Mouse (Mus musculus) embryonic facial prominence, embryonic 11.5 days (tissue): Measurements from ENCODE around the gene Ctnna2. TPM values are rescaled to one million over a fixed set of nuclear protein-coding genes. Genes with fewer than 3 reads are reported as not detected.

Experiments used
- ATAC-seq: fragments of 200-750 bp; cut with Nextera tagmentation; replicated peaks from 2 replicates; pipeline ENCODE4 v1.8.0; 2017; ENCODE audit warnings: low read depth; ENCODE audit not compliant: insufficient number of reproducible peaks, low FRiP score, low TSS enrichment
- DNase-seq: peaks from one replicate; pipeline ENCODE4 v3.0.0-alpha.2; 2015; ENCODE audit warnings: low spot score
- H3K27ac ChIP-seq: fragments of 300-500 bp; sonication (generic); replicated peaks from 2 replicates; pipeline ENCODE4 v1.5.1; 2014; ENCODE audit warnings: mild to moderate bottlenecking, low read depth, low read length, control low read depth
- H3K27me3 ChIP-seq: fragments of 300-500 bp; sonication (generic); 2 replicates; pipeline ENCODE4 v1.6.1; 2014; ENCODE audit warnings: mild to moderate bottlenecking, low read length, moderate library complexity, mixed read lengths; ENCODE audit not compliant: control insufficient read depth, insufficient read depth
- H3K36me3 ChIP-seq: fragments of 300-500 bp; sonication (generic); replicated peaks from 2 replicates; pipeline ENCODE4 v1.6.1; 2014; ENCODE audit warnings: low read depth, mild to moderate bottlenecking, low read length, moderate library complexity, mixed read lengths; ENCODE audit not compliant: control insufficient read depth, insufficient read depth
- H3K4me1 ChIP-seq: fragments of 300-500 bp; sonication (generic); 2 replicates; pipeline ENCODE4 v1.6.1; 2014; ENCODE audit warnings: low read length, mixed read lengths; ENCODE audit not compliant: control insufficient read depth, insufficient read depth
- H3K4me2 ChIP-seq: fragments of 300-500 bp; sonication (generic); 2 replicates; pipeline ENCODE4 v1.6.1; 2014; ENCODE audit warnings: low read depth, mild to moderate bottlenecking, control low read depth, low read length, moderate library complexity
- H3K4me3 ChIP-seq: fragments of 300-500 bp; sonication (generic); 2 replicates; pipeline ENCODE4 v1.5.1; 2014; ENCODE audit warnings: low read depth, low read length, control low read depth
- H3K9ac ChIP-seq: fragments of 300-500 bp; sonication (generic); replicated peaks from 2 replicates; pipeline ENCODE4 v1.6.1; 2014; ENCODE audit warnings: mild to moderate bottlenecking, control low read depth, low read length
- H3K9me3 ChIP-seq: fragments of 300-500 bp; sonication (generic); replicated peaks from 2 replicates; pipeline ENCODE4 v1.6.1; 2016; ENCODE audit warnings: mild to moderate bottlenecking, low read length, inconsistent platforms, mixed read lengths; ENCODE audit not compliant: control insufficient read depth
- WGBS: fragments of 180-500 bp; shearing (Covaris S2); extraction: QIAGEN DNeasy Blood & Tissue Kit; methylation state at CpG from one replicate; pipeline ENCODE4 v1.1.7; 2014; 5-methylcytosine and 5-hydroxymethylcytosine counted together
- polyA plus RNA-seq: library from polyadenylated mRNA; unstranded; fragments of >200 nt; fragmentation: Nextera tagmentation; extraction: Ambion mirVana; gene quantifications from 2 replicates; pipeline ENCODE4 v1.2.1, GENCODE M21; 2014

The Ctnna2 gene
- polyA plus RNA-seq, 1 experiment from 2014 or later = 13.7 TPM

GRCm38 (mm10) chr6:77577585-77577984, 401.9 kb downstream of the Ctnna2 start:
- Histone ChIP-seq H3K27ac (no peak overlapping the region), H3K9ac (no peak overlapping the region), H3K4me2 (no peak overlapping the region), H3K27me3 (no peaks in the 10 kb centered on the region), H3K9me3 (no peaks in the 10 kb centered on the region), H3K4me3 (no peak overlapping the region), H3K4me1 (no peaks in the 10 kb centered on the region), H3K36me3 (no peaks in the 10 kb centered on the region)
- WGBS = 39% methylated on average over 3 of the region's 3 CpGs
- ATAC-seq (no peak), DNase-seq (peak; percentile 28)

DNA sequence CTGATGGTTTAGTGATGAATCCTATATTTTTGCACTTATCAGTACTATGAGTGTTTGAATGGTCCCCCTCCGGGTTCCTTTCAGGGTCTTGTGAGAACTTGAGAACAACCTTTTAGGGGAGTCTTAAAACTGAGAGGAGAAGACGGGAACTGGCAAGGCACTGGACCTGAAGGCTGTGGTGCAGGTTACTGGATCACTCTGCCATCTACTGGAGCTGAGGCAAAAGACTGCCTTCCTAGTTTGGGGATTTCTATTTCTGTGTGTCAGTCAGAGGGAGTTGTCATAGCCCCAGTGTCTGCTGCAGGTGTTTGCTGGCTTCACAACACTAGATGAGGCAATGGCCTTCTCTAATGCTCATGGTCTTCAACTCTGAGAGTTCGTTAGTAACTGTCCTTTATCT, 406.9 kb downstream of the Ctnna2 start:
- peak; percentile 20 for DNase-seq
- Histone ChIP-seq H3K4me2 (no peak overlapping the region), H3K27ac (no peak overlapping the region), H3K27me3 (no peaks in the 10 kb centered on the region), H3K4me3 (no peak overlapping the region), H3K9ac (no peak overlapping the region), H3K36me3 (no peaks in the 10 kb centered on the region), H3K9me3 (no peaks in the 10 kb centered on the region), H3K4me1 (no peaks in the 10 kb centered on the region)
- WGBS = 52% methylated on average over 3 of the region's 3 CpGs
- no peak for ATAC-seq

GRCm38 (mm10) chr6:77569851-77570250, 409.6 kb downstream of the Ctnna2 start:
- Histone ChIP-seq H3K4me3 (no peak overlapping the region), H3K4me1 (no peaks in the 10 kb centered on the region), H3K36me3 (no peaks in the 10 kb centered on the region), H3K9me3 (no peaks in the 10 kb centered on the region), H3K27me3 (no peaks in the 10 kb centered on the region), H3K9ac (no peak overlapping the region), H3K4me2 (no peak overlapping the region), H3K27ac (no peak overlapping the region)
- no peak for DNase-seq
- 96% methylated on average over 3 of the region's 3 CpGs for WGBS
- no peak for ATAC-seq

GRCm38 (mm10) chr6:77556181-77556580, 423.3 kb downstream of the Ctnna2 start:
- no peak overlapping the region for H3K9ac ChIP-seq
- 74% methylated on average over 1 of the region's 1 CpGs for WGBS
- no peaks in the 10 kb centered on the region for H3K36me3 ChIP-seq
- no peaks in the 10 kb centered on the region for H3K27me3 ChIP-seq
- ATAC-seq (no peak), DNase-seq (no peak)
- no peaks in the 10 kb centered on the region for H3K4me1 ChIP-seq
- H3K9me3 ChIP-seq = no peaks in the 10 kb centered on the region
- H3K27ac ChIP-seq = no peak overlapping the region
- no peak overlapping the region for H3K4me3 ChIP-seq
- no peak overlapping the region for H3K4me2 ChIP-seq

DNA sequence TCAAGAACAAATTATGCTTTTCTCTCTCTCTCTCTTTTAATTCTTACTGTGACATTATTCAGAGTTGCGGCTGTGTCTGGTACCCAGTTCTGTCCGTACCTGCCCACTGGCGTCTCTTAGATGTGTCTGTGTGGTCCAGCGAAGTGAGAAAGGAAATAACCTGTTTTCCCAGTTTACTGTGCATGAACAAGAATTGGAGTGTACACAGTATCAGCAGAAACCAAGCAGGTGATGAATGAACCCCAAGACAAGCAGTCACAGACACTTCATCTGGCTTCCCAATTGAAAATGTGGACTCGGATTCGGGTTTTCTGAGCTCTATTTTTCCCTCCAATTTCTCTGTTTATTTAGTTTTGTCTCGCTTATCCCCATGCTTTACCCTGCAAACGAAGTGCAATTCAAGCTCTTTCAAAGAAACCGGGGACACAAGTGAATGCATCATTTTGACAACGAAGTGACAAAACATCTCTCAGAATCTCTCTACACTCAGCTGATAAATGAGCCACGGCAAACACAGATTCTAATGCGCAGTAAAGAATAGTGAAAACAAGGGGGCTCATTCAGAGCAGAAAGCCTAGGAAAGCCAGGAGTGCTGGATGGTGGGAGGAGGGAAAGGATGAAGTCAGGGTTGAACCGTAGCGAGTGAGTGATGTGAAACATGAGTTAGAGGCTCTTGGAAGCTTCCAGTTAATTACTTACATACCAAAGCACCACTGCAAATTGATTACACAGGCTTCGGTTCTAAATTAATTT, 442.3 kb downstream of the Ctnna2 start:
- no peaks in the 10 kb centered on the region for H3K36me3 ChIP-seq
- no peak overlapping the region for H3K27ac ChIP-seq
- H3K4me3 ChIP-seq = no peak overlapping the region
- DNase-seq (peak; percentile 52), ATAC-seq (no peak; the same call in 1 of the 2 replicates)
- H3K4me2 ChIP-seq = no peak overlapping the region
- H3K9me3 ChIP-seq = no peaks in the 10 kb centered on the region
- H3K9ac ChIP-seq = no peak overlapping the region
- H3K4me1 ChIP-seq = no peaks in the 10 kb centered on the region
- no peaks in the 10 kb centered on the region for H3K27me3 ChIP-seq
- WGBS = 39% methylated on average over 15 of the region's 15 CpGs

GRCm38 (mm10) chr6:77527636-77528035, 451.9 kb downstream of the Ctnna2 start:
- Histone ChIP-seq H3K27ac (no peak overlapping the region), H3K4me3 (no peak overlapping the region), H3K4me2 (no peak overlapping the region), H3K27me3 (no peaks in the 10 kb centered on the region), H3K4me1 (no peaks in the 10 kb centered on the region), H3K36me3 (no peaks in the 10 kb centered on the region), H3K9me3 (no peaks in the 10 kb centered on the region), H3K9ac (no peak overlapping the region)
- DNase-seq (no peak), ATAC-seq (no peak)
- WGBS = 66% methylated on average over 2 of the region's 2 CpGs

DNA sequence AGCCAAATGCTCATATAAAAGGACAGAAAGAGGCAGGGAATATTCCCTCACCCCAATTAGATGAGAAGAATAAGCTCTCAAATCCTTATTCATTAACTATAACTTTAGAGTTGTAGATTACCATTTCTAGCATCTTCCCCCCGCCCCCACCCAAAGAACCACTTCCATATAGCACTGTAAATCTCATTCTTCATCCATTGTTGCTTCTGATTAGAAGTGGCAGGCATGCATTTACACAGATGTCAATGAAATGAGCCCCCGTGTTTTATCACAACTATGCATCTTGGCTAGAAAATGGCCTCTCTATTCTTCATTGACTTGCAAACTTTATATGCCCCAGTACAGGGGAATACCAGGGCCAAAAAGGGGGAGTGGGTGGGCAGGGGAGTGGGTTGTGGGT, 457.7 kb downstream of the Ctnna2 start:
- no peaks in the 10 kb centered on the region for H3K36me3 ChIP-seq
- H3K4me2 ChIP-seq = no peak overlapping the region
- DNase-seq (no peak), ATAC-seq (no peak)
- H3K4me3 ChIP-seq = no peak overlapping the region
- H3K9ac ChIP-seq = no peak overlapping the region
- 89% methylated on average over 2 of the region's 2 CpGs for WGBS
- H3K9me3 ChIP-seq = no peaks in the 10 kb centered on the region
- no peak overlapping the region for H3K27ac ChIP-seq
- no peaks in the 10 kb centered on the region for H3K27me3 ChIP-seq
- no peaks in the 10 kb centered on the region for H3K4me1 ChIP-seq

DNA sequence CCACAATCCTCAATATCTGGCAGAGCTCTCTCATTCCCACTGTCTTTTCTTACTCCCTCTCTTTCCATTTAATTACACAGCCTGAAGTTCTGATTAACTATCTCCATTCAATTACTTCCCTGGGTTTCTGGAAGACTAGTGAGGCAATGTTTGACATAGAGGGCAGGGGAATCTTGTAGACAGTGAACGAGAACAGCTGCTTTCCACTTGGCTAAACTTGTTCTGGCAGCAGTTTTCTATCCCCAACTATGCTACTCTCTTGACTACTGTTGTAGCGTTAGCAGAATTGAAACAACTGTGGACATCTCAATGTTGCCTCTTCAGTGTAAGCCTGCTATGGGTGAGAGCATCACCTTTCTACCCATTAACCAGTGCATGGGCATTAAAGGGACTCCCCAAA, 463.0 kb downstream of the Ctnna2 start:
- Histone ChIP-seq H3K4me2 (no peak overlapping the region), H3K27ac (no peak overlapping the region), H3K27me3 (no peaks in the 10 kb centered on the region), H3K9me3 (no peaks in the 10 kb centered on the region), H3K4me1 (no peaks in the 10 kb centered on the region), H3K9ac (no peak overlapping the region), H3K36me3 (no peaks in the 10 kb centered on the region), H3K4me3 (no peak overlapping the region)
- WGBS = 79% methylated on average over 2 of the region's 2 CpGs
- no peak for DNase-seq
- no peak for ATAC-seq
